Mouse (Mus musculus) MEL (cell line): ENCODE results near the gene Galns. TPM values are rescaled to one million over a fixed set of nuclear protein-coding genes. Genes with fewer than 3 reads are reported as not detected.
A peak's percentile ranks its signal among the peaks of the same experiment; 100 is the strongest.

Experiments
- DNase-seq: peaks from one replicate; pipeline ENCODE4 v3.0.0; 2011; ENCODE audit warnings: low read depth, low spot score
- H3K27ac ChIP-seq: 2 replicates; pipeline ENCODE4 v1.5.1; 2012; ENCODE audit warnings: low read depth, mild to moderate bottlenecking, control low read depth, low read length, moderate library complexity; ENCODE audit not compliant: control insufficient read depth
- H3K27me3 ChIP-seq, 2 experiments: fragments of 150-350 bp in 1 of 2; sonication (generic) in 1 of 2; 2 replicates each; pipeline ENCODE4 v1.6.1; 2012; ENCODE audit warnings: low read length in 2 of 2, mild to moderate bottlenecking in 2 of 2, improper control_type of control experiment in 1 of 2, moderate library complexity in 1 of 2; ENCODE audit not compliant: insufficient read depth in 2 of 2, control insufficient read depth in 1 of 2
- H3K36me3 ChIP-seq, 2 experiments: 2 replicates each; pipeline ENCODE4 v1.6.1; 2012 to 2014; ENCODE audit warnings: low read length in 2 of 2, improper control_type of control experiment in 1 of 2, inconsistent platforms in 1 of 2, mild to moderate bottlenecking in 1 of 2; ENCODE audit not compliant: insufficient read depth in 2 of 2, control insufficient read depth in 1 of 2
- H3K4me1 ChIP-seq, 2 experiments: fragments of 150-350 bp in 1 of 2; sonication (generic) in 1 of 2; 2 replicates each; pipeline ENCODE4 v1.6.1; 2012; ENCODE audit warnings: low read length in 2 of 2, improper control_type of control experiment in 1 of 2, mild to moderate bottlenecking in 1 of 2; ENCODE audit not compliant: insufficient read depth in 2 of 2, control insufficient read depth in 1 of 2
- H3K4me3 ChIP-seq, 2 experiments: fragments of 150-350 bp in 1 of 2; sonication (generic) in 1 of 2; 2 replicates each; pipeline ENCODE4 v1.5.1; 2012; ENCODE audit warnings: low read depth in 2 of 2, low read length in 2 of 2, mild to moderate bottlenecking in 2 of 2, moderate library complexity in 2 of 2, control low read depth in 1 of 2, improper control_type of control experiment in 1 of 2; ENCODE audit not compliant: control insufficient read depth in 1 of 2, insufficient read depth in 1 of 2
- H3K79me2 ChIP-seq: 2 replicates; pipeline ENCODE4 v1.6.1; 2012; ENCODE audit warnings: mild to moderate bottlenecking, low read length, moderate library complexity; ENCODE audit not compliant: control insufficient read depth, poor library complexity, insufficient read depth
- H3K9ac ChIP-seq: 2 replicates; pipeline ENCODE4 v1.6.1; 2012; ENCODE audit warnings: low read depth, mild to moderate bottlenecking, control low read depth, low read length, moderate library complexity; ENCODE audit not compliant: control insufficient read depth, poor library complexity, severe bottlenecking
- H3K9me3 ChIP-seq: fragments of 150-350 bp; sonication (generic); replicated peaks from 2 replicates; pipeline ENCODE4 v1.6.1; 2012; ENCODE audit warnings: mild to moderate bottlenecking, low read length, improper control_type of control experiment, moderate library complexity; ENCODE audit not compliant: insufficient read depth
- BHLHE40 ChIP-seq: IDR thresholded peaks from 2 replicates; pipeline ENCODE4 v1.6.1; 2012; ENCODE audit warnings: low read depth, mild to moderate bottlenecking, inconsistent platforms, low read length, improper control_type of control experiment, borderline replicate concordance
- CTCF ChIP-seq, 3 experiments: IDR thresholded peaks in 2 of 3; conservative IDR thresholded peaks in 1 of 3; 2 replicates each; pipeline ENCODE4 v1.5.1; 2011 to 2012; ENCODE audit warnings: low read length in 3 of 3, low read depth in 2 of 3, mild to moderate bottlenecking in 2 of 3, improper control_type of control experiment in 1 of 3, inconsistent platforms in 1 of 3, mixed read lengths in 1 of 3, moderate library complexity in 1 of 3; ENCODE audit not compliant: control insufficient read depth in 1 of 3, insufficient read depth in 1 of 3, poor library complexity in 1 of 3, severe bottlenecking in 1 of 3
- E2F4 ChIP-seq: IDR thresholded peaks from 2 replicates; pipeline ENCODE4 v1.6.1; 2011; ENCODE audit warnings: low read depth, low read length, improper control_type of control experiment, borderline replicate concordance
- ELF1 ChIP-seq: IDR thresholded peaks from 2 replicates; pipeline ENCODE4 v1.6.1; 2014; ENCODE audit warnings: low read depth, mild to moderate bottlenecking, inconsistent platforms, low read length, improper control_type of control experiment, moderate library complexity
- KAT2A ChIP-seq: conservative IDR thresholded peaks from 2 replicates; pipeline ENCODE4 v1.6.1; 2012; ENCODE audit warnings: low read depth, low read length, improper control_type of control experiment, inconsistent platforms
- MAFK ChIP-seq: IDR thresholded peaks from 2 replicates; pipeline ENCODE4 v1.6.1; 2011; ENCODE audit warnings: low read depth, mild to moderate bottlenecking, low read length, improper control_type of control experiment, borderline replicate concordance
- MEF2A ChIP-seq: IDR thresholded peaks from 2 replicates; pipeline ENCODE4 v1.6.1; 2014; ENCODE audit warnings: low read depth, mild to moderate bottlenecking, inconsistent platforms, low read length, improper control_type of control experiment; ENCODE audit not compliant: poor library complexity, insufficient replicate concordance, severe bottlenecking; ENCODE audit errors: extremely low read depth
- MXI1 ChIP-seq: IDR thresholded peaks from 2 replicates; pipeline ENCODE4 v1.6.1; 2011; ENCODE audit warnings: mild to moderate bottlenecking, low read depth, low read length, improper control_type of control experiment
- MYC ChIP-seq: IDR thresholded peaks from 2 replicates; pipeline ENCODE4 v1.6.1; 2011; ENCODE audit warnings: low read depth, mild to moderate bottlenecking, low read length, improper control_type of control experiment, moderate library complexity
- NELFE ChIP-seq: IDR thresholded peaks from 2 replicates; pipeline ENCODE4 v1.6.1; 2011; ENCODE audit warnings: low read depth, low read length, improper control_type of control experiment
- NRF1 ChIP-seq: IDR thresholded peaks from 2 replicates; pipeline ENCODE4 v1.6.1; 2014; ENCODE audit warnings: low read depth, mild to moderate bottlenecking, inconsistent platforms, low read length, improper control_type of control experiment, moderate library complexity; ENCODE audit not compliant: poor library complexity, insufficient read depth, severe bottlenecking
- POLR2A ChIP-seq, 2 experiments: IDR thresholded peaks; 2 replicates each; pipeline ENCODE4 v1.6.1; 2011 to 2012; ENCODE audit warnings: low read length in 2 of 2, mild to moderate bottlenecking in 2 of 2, control low read depth in 1 of 2, improper control_type of control experiment in 1 of 2, low read depth in 1 of 2, moderate library complexity in 1 of 2; ENCODE audit not compliant: control insufficient read depth in 1 of 2, insufficient read depth in 1 of 2, poor library complexity in 1 of 2
- POLR2AphosphoS5 ChIP-seq: IDR thresholded peaks from 2 replicates; pipeline ENCODE4 v1.6.1; 2012; ENCODE audit warnings: low read depth, borderline replicate concordance, mild to moderate bottlenecking, inconsistent platforms, low read length, moderate library complexity, mixed read lengths
- RCOR1 ChIP-seq: IDR thresholded peaks from 2 replicates; pipeline ENCODE4 v1.6.1; 2012; ENCODE audit warnings: low read depth, mild to moderate bottlenecking, inconsistent platforms, low read length, improper control_type of control experiment
- TAL1 ChIP-seq: IDR thresholded peaks from 2 replicates; pipeline ENCODE4 v1.6.1; 2012; ENCODE audit warnings: mild to moderate bottlenecking, inconsistent platforms, low read length, moderate library complexity, mixed read lengths
- USF1 ChIP-seq: IDR thresholded peaks from 2 replicates; pipeline ENCODE4 v1.6.1; 2014; ENCODE audit warnings: low read depth, mild to moderate bottlenecking, inconsistent platforms, low read length, improper control_type of control experiment, moderate library complexity
- USF2 ChIP-seq, 2 experiments: IDR thresholded peaks; 2 replicates each; pipeline ENCODE4 v1.6.1; 2011 to 2012; ENCODE audit warnings: improper control_type of control experiment in 2 of 2, low read length in 2 of 2, borderline replicate concordance in 1 of 2, inconsistent platforms in 1 of 2, low read depth in 1 of 2, mild to moderate bottlenecking in 1 of 2; ENCODE audit not compliant: insufficient read depth in 1 of 2
- ZMIZ1 ChIP-seq: IDR thresholded peaks from 2 replicates; pipeline ENCODE4 v1.6.1; 2012; ENCODE audit warnings: low read depth, mild to moderate bottlenecking, inconsistent platforms, low read length, improper control_type of control experiment, moderate library complexity
- polyA plus RNA-seq, 2 experiments: library from polyadenylated mRNA; stranded (reverse) in 1 of 2; unstranded in 1 of 2; fragments of >175 nt in 1 of 2; fragments of >200 nt in 1 of 2; gene quantifications; 2 replicates each; pipeline versions ENCODE4 v1.2.1 to v1.2.4; 2012; ENCODE audit warnings: low replicate concordance in 2 of 2, low read depth in 1 of 2; ENCODE audit not compliant: insufficient read length in 2 of 2, insufficient read depth in 1 of 2, missing spikeins in 1 of 2
- total RNA-seq: library from RNA; depleted of rRNA; stranded (reverse); fragments of 300-350 nt; gene quantifications from 2 replicates; pipeline ENCODE4 v1.2.3, GENCODE M21; 2012

The Galns gene
- total and polyA plus RNA-seq, 3 experiments = 1.7 to 3.0 TPM; not detected in 1

DNA sequence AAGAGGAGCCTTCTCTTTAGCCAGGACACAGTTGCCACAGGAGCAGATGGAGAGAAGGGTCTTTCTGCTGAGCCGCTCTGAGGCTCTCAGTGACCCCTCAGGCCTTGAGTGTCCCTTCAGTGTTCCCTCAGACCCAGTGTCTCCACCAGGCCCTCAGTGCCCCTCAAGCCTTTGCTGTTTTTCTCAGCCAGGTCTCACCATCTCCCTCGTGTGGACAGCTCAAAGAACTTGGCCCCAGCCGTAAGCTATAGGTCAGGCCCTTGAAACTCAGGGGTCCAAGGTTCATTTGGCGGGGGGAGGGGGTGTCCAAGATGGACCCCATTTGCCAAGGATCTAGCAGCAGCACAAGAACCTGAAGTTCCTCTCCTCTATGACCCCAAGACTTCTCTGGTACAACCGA is 13.4 kb upstream of the Galns start:
- Histone ChIP-seq H3K79me2 (no peaks in the 10 kb centered on the region), H3K9me3 (no peaks in the 10 kb centered on the region), H3K27ac (no peak overlapping the region), H3K4me3 (no peak overlapping the region), H3K36me3 (no peaks in the 10 kb centered on the region), H3K9ac (no peak overlapping the region), H3K27me3 (no peaks in the 10 kb centered on the region), H3K4me1 (no peaks in the 10 kb centered on the region)
- DNase-seq = peak; percentile 27
- TF ChIP-seq CTCF (IDR thresholded peaks at IDR 0.05 in 2 of 3, conservative IDR thresholded peaks at IDR 0.05 in 1 of 3; ENCODE audit: control insufficient read depth in 1 of 3, insufficient read depth in 1 of 3, low read depth in 2 of 3, low read length in 3 of 3, poor library complexity in 1 of 3, severe bottlenecking in 1 of 3) = peak in 1 of 3 experiments; percentile 17; a peak in 2 of 6 replicates
- TF ChIP-seq POLR2A (IDR thresholded peaks at IDR 0.05; ENCODE audit: control insufficient read depth in 1 of 2, insufficient read depth in 1 of 2, low read depth in 1 of 2, low read length in 2 of 2, poor library complexity in 1 of 2) = no peak

DNA sequence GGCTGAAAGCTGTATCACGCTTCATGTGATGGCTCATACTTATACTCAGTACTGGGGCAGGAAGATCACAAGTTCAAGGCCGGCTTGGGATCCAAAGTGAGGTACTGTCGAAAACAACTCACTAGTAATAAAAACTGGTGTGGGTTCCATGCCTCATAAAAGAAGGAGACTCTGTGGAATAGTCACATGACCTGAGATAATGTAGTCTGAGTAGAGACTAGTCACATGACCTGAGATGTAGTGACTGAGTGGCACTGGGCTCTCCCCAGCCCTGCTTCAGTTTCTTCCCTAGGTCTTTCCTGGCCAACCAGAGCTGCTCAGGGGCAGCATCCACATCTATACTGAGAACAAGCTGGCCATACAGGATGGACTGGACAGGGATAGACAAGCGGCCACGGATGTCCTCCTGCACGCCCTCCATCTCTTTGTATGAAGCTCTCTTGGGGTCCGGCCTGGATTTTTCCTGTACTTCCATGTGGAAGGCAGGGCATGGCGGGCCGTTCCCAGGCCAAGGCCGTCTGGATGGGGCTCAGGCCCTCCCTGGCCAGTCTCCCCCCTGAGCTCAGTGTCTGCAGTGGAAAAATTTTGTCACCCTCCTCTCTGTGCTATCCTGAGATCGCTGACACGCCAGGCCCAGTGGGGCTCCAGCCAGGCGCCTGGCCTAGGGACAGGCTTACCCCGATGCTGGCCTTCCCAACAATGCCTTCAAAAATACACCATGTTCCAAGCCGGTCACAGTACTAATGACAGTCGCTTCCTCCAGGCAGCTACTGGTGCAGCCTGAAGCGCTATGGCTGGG is 12.8 kb upstream of the Galns start:
- peaks cover under 1% of the 10 kb centered on the region in 2 experiments; a peak in 1 of 4 replicates for H3K4me1 ChIP-seq
- H3K36me3 ChIP-seq = no peaks in the 10 kb centered on the region
- H3K27ac ChIP-seq = no peak overlapping the region
- TF ChIP-seq USF1 (peak; percentile 85), MAFK (no peak), USF2 (IDR thresholded peaks at IDR 0.05; ENCODE audit: borderline replicate concordance in 1 of 2, insufficient read depth in 1 of 2, low read depth in 1 of 2, low read length in 2 of 2) (0 out of 4 replicates have a peak, but pooled peaks of 1 of the 2 experiments have one; percentile 38), BHLHE40 (no peak), ELF1 (no peak), RCOR1 (no peak), POLR2A (IDR thresholded peaks at IDR 0.05; ENCODE audit: control insufficient read depth in 1 of 2, insufficient read depth in 1 of 2, low read depth in 1 of 2, low read length in 2 of 2, poor library complexity in 1 of 2) (no peak), NRF1 (no peak)
- H3K79me2 ChIP-seq = no peaks in the 10 kb centered on the region
- H3K4me3 ChIP-seq = no peak overlapping the region
- H3K9ac ChIP-seq = no peak overlapping the region
- no peaks in the 10 kb centered on the region for H3K9me3 ChIP-seq
- H3K27me3 ChIP-seq = no peaks in the 10 kb centered on the region
- DNase-seq = peak; percentile 25

DNA sequence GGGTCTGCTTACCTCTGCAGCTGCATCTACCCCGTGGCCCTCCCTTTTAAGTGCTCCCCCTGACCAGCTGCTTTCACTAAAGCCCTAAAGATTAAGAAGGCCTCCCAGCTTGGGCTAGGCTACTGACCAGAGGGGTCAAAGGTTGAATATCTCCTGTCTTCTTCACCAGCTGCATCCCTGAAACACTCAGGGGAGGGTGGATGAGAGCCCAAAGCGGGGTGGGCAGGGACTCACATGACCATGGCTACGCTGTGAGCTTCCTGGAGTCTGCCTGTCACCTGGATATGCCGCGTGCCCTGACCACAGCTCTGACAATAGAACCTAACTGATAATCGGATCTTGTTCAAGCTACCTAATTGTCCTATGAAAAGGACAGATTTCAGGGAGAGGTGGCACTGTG is 11.5 kb upstream of the Galns start, which contains the start of gene Pabpn1l:
TSS of gene Pabpn1l (minus strand) at position 13 of the 400 bp plus-strand sequence.
- Histone ChIP-seq H3K9me3 (no peaks in the 10 kb centered on the region), H3K79me2 (no peaks in the 10 kb centered on the region), H3K36me3 (no peaks in the 10 kb centered on the region; a peak in 1 of 4 replicates), H3K27ac (no peak within 1 kb of the TSS), H3K4me1 (peaks cover 8 to 12% of the 10 kb centered on the region in 2 experiments), H3K4me3 (no peak within 1 kb of the TSS), H3K27me3 (no peaks in the 10 kb centered on the region), H3K9ac (no peak within 1 kb of the TSS)
- no peak for DNase-seq
- TF ChIP-seq E2F4 (no peak), MYC (no peak), KAT2A (no peak), TAL1 (no peak), MXI1 (no peak), MEF2A (no peak), ELF1 (no peak), POLR2AphosphoS5 (no peak), NELFE (no peak), ZMIZ1 (no peak)
